Mouse (Mus musculus): ENCODE results near the gene Arid5b.

Gene Arid5b

GRCm38 (mm10) chr10:68278632-68279361 is at the start of gene Arid5b:
Arid5b (minus strand) TSS chr10:68278740.
- peak; percentile 61 for DNase-seq

- no peak for DNase-seq
Measured at GRCm38 (mm10) chr10:68325378-68325777, 46.8 kb upstream of the Arid5b start.

GRCm38 (mm10) chr10:68324061-68324460 is 45.5 kb upstream of the Arid5b start:
- DNase-seq = no peak

GRCm38 (mm10) chr10:68323167-68323566 is 44.6 kb upstream of the Arid5b start:
- DNase-seq = no peak

- no peak for DNase-seq
Measured at GRCm38 (mm10) chr10:68320986-68321385, 42.4 kb upstream of the Arid5b start.

- no peak for DNase-seq
Measured at GRCm38 (mm10) chr10:68320496-68320895, 42.0 kb upstream of the Arid5b start.

- DNase-seq = no peak
Measured at GRCm38 (mm10) chr10:68319438-68319837, 40.9 kb upstream of the Arid5b start.

GRCm38 (mm10) chr10:68318438-68318979 is 40.0 kb upstream of the Arid5b start:
- no peak for DNase-seq

- DNase-seq = no peak
Measured at GRCm38 (mm10) chr10:68312734-68313133, 34.2 kb upstream of the Arid5b start.

GRCm38 (mm10) chr10:68301013-68301412 is 22.5 kb upstream of the Arid5b start:
- no peak for DNase-seq

- no peak for DNase-seq
Measured at GRCm38 (mm10) chr10:68289465-68289864, 10.9 kb upstream of the Arid5b start.

GRCm38 (mm10) chr10:68282466-68283391 is 4.2 kb upstream of the Arid5b start:
- peak; percentile 79 for DNase-seq

- no peak for DNase-seq
Measured at GRCm38 (mm10) chr10:68281775-68282106, 3.2 kb upstream of the Arid5b start.

- DNase-seq = no peak
Measured at GRCm38 (mm10) chr10:68281076-68281774, 2.7 kb upstream of the Arid5b start.

- DNase-seq = peak; percentile 76
Measured at GRCm38 (mm10) chr10:68279516-68280501, 1.3 kb upstream of the Arid5b start.

GRCm38 (mm10) chr10:68277671-68278151 is 829 bp downstream of the Arid5b start:
- DNase-seq = no peak

- DNase-seq = peak; percentile 63
Measured at GRCm38 (mm10) chr10:68276976-68277441, 1.5 kb downstream of the Arid5b start.

GRCm38 (mm10) chr10:68276350-68276975 is 2.1 kb downstream of the Arid5b start:
- DNase-seq = peak; percentile 69

GRCm38 (mm10) chr10:68274900-68275760 is 3.4 kb downstream of the Arid5b start:
- peak; percentile 43 for DNase-seq

- no peak for DNase-seq
Measured at GRCm38 (mm10) chr10:68269789-68270188, 8.8 kb downstream of the Arid5b start.

Data from cerebellum, adult 11 months (tissue).